Mouse (Mus musculus): ENCODE measurements around the gene Myo1d. TPM values are rescaled to one million over a fixed set of nuclear protein-coding genes. Genes with fewer than 3 reads are reported as not detected.

The Myo1d gene
- polyA plus RNA-seq, 1 experiment from 2014 or later, result 2.8 TPM

- 95% methylated on average over 4 of the region's 4 CpGs for WGBS
- no peaks in the 10 kb centered on the region for H3K36me3 ChIP-seq (replicated peaks)
- H3K4me1 ChIP-seq, result peaks cover 2% of the 10 kb centered on the region; the same call in 1 of the 2 replicates
- H3K4me2 ChIP-seq, result no peak overlapping the region
- no peak overlapping the region for H3K9ac ChIP-seq
- H3K27ac ChIP-seq, result no peak overlapping the region
- no peak for ATAC-seq (ENCODE audit: low FRiP score)
- H3K27me3 ChIP-seq, result peaks cover 45% of the 10 kb centered on the region
- no peaks in the 10 kb centered on the region for H3K9me3 ChIP-seq
- no peak overlapping the region for H3K4me3 ChIP-seq (replicated peaks)
Observed at GRCm38 (mm10) chr11:80628581-80628980, 151.2 kb downstream of the Myo1d start.

- H3K4me1 ChIP-seq, result peaks cover 21% of the 10 kb centered on the region
- peak; percentile 82 for ATAC-seq (ENCODE audit: low FRiP score)
- 7% methylated on average over 7 of the region's 7 CpGs for WGBS
- no peaks in the 10 kb centered on the region for H3K36me3 ChIP-seq (replicated peaks)
- peak overlapping the region; percentile 42 for H3K4me2 ChIP-seq
- H3K27ac ChIP-seq, result peak overlapping the region; percentile 94
- peaks cover 54% of the 10 kb centered on the region for H3K27me3 ChIP-seq
- H3K9ac ChIP-seq, result no peak overlapping the region
- H3K4me3 ChIP-seq (replicated peaks), result peak overlapping the region; percentile 3; the same call in 1 of the 2 replicates
- no peaks in the 10 kb centered on the region for H3K9me3 ChIP-seq
Observed at GRCm38 (mm10) chr11:80623038-80623380, 156.8 kb downstream of the Myo1d start.

GRCm38 (mm10) chr11:80622233-80623037 is 157.4 kb downstream of the Myo1d start:
- peak overlapping the region; percentile 3 for H3K4me3 ChIP-seq (replicated peaks)
- no peaks in the 10 kb centered on the region for H3K9me3 ChIP-seq
- 4% methylated on average over 11 of the region's 11 CpGs for WGBS
- peak overlapping the region; percentile 94 for H3K27ac ChIP-seq
- peak; percentile 92 for ATAC-seq (ENCODE audit: low FRiP score)
- 0 out of 2 replicates have a peak overlapping the region, but pooled peaks have one; percentile 30 for H3K9ac ChIP-seq
- H3K27me3 ChIP-seq, result peaks cover 52% of the 10 kb centered on the region
- H3K4me2 ChIP-seq, result peak overlapping the region; percentile 42
- peaks cover 21% of the 10 kb centered on the region for H3K4me1 ChIP-seq
- no peaks in the 10 kb centered on the region for H3K36me3 ChIP-seq (replicated peaks)

GRCm38 (mm10) chr11:80614949-80615725 is 164.7 kb downstream of the Myo1d start:
- Histone ChIP-seq H3K27ac (peak overlapping the region; percentile 56; the same call in 1 of the 2 replicates), H3K9me3 (no peaks in the 10 kb centered on the region), H3K4me2 (no peak overlapping the region), H3K4me1 (peaks cover 11% of the 10 kb centered on the region), H3K27me3 (peaks cover 45% of the 10 kb centered on the region), H3K4me3 (replicated peaks) (no peak overlapping the region), H3K9ac (no peak overlapping the region), H3K36me3 (replicated peaks) (no peaks in the 10 kb centered on the region)
- 56% methylated on average over 6 of the region's 6 CpGs for WGBS
- no peak for ATAC-seq (ENCODE audit: low FRiP score)

- no peak overlapping the region for H3K4me3 ChIP-seq (replicated peaks)
- no peaks in the 10 kb centered on the region for H3K36me3 ChIP-seq (replicated peaks)
- H3K9ac ChIP-seq, result no peak overlapping the region
- H3K27ac ChIP-seq, result no peak overlapping the region
- H3K4me2 ChIP-seq, result no peak overlapping the region
- peaks cover 11% of the 10 kb centered on the region for H3K4me1 ChIP-seq
- no peaks in the 10 kb centered on the region for H3K9me3 ChIP-seq
- peaks cover 39% of the 10 kb centered on the region for H3K27me3 ChIP-seq
- 35% methylated on average over 5 of the region's 5 CpGs for WGBS
- ATAC-seq (ENCODE audit: low FRiP score), result no peak
Observed at GRCm38 (mm10) chr11:80614418-80614817, 165.4 kb downstream of the Myo1d start.

GRCm38 (mm10) chr11:80613534-80613933 is 166.3 kb downstream of the Myo1d start:
- ATAC-seq (ENCODE audit: low FRiP score), result no peak

GRCm38 (mm10) chr11:80602707-80603441 is 177.0 kb downstream of the Myo1d start:
- Histone ChIP-seq H3K4me1 (peaks cover 23% of the 10 kb centered on the region), H3K27me3 (peaks cover 39% of the 10 kb centered on the region), H3K9ac (peak overlapping the region; percentile 49), H3K4me2 (peak overlapping the region; percentile 62), H3K4me3 (replicated peaks) (peak overlapping the region; percentile 34), H3K36me3 (replicated peaks) (no peaks in the 10 kb centered on the region), H3K9me3 (no peaks in the 10 kb centered on the region), H3K27ac (peak overlapping the region; percentile 89)
- under 1% methylated on average over 24 of the region's 24 CpGs for WGBS
- peak; percentile 86 for ATAC-seq (ENCODE audit: low FRiP score)

More at GRCm38 (mm10) chr11:80613534-80613933, 166.3 kb downstream of the Myo1d start:
- Histone ChIP-seq H3K9me3 (no peaks in the 10 kb centered on the region), H3K27me3 (peaks cover 36% of the 10 kb centered on the region), H3K4me3 (replicated peaks) (no peak overlapping the region), H3K36me3 (replicated peaks) (no peaks in the 10 kb centered on the region), H3K9ac (no peak overlapping the region), H3K4me2 (no peak overlapping the region), H3K4me1 (peaks cover 11% of the 10 kb centered on the region), H3K27ac (no peak overlapping the region)
- WGBS, result 16% methylated on average over 6 of the region's 6 CpGs

- no peaks in the 10 kb centered on the region for H3K36me3 ChIP-seq (replicated peaks)
- peak overlapping the region; percentile 89 for H3K27ac ChIP-seq
- peaks cover 21% of the 10 kb centered on the region for H3K4me1 ChIP-seq
- H3K9me3 ChIP-seq, result no peaks in the 10 kb centered on the region
- no peak for ATAC-seq (ENCODE audit: low FRiP score)
- peak overlapping the region; percentile 62 for H3K4me2 ChIP-seq
- H3K9ac ChIP-seq, result no peak overlapping the region
- 21% methylated on average over 8 of the region's 8 CpGs for whole genome bisulfite sequencing
- H3K4me3 ChIP-seq (replicated peaks), result no peak overlapping the region
- H3K27me3 ChIP-seq, result peaks cover 42% of the 10 kb centered on the region
Observed at GRCm38 (mm10) chr11:80602041-80602458, 177.8 kb downstream of the Myo1d start.

- Histone ChIP-seq H3K4me2 (no peak overlapping the region), H3K9me3 (no peaks in the 10 kb centered on the region), H3K27ac (no peak overlapping the region), H3K27me3 (peaks cover 42% of the 10 kb centered on the region), H3K4me1 (peaks cover 21% of the 10 kb centered on the region), H3K4me3 (replicated peaks) (no peak overlapping the region), H3K9ac (no peak overlapping the region), H3K36me3 (replicated peaks) (no peaks in the 10 kb centered on the region)
- 79% methylated on average over 20 of the region's 20 CpGs for WGBS
- ATAC-seq (ENCODE audit: low FRiP score), result no peak
Observed at GRCm38 (mm10) chr11:80601040-80601864, 178.6 kb downstream of the Myo1d start.

GRCm38 (mm10) chr11:80595482-80595881 is 184.3 kb downstream of the Myo1d start:
- no peak for ATAC-seq (ENCODE audit: low FRiP score)

GRCm38 (mm10) chr11:80589387-80589786 is 190.4 kb downstream of the Myo1d start:
- 62% methylated on average over 5 of the region's 5 CpGs for WGBS
- H3K4me2 ChIP-seq, result no peak overlapping the region

More at GRCm38 (mm10) chr11:80595482-80595881, 184.3 kb downstream of the Myo1d start:
- 67% methylated on average over 1 of the region's 1 CpGs for WGBS
- Histone ChIP-seq H3K36me3 (replicated peaks) (no peaks in the 10 kb centered on the region), H3K27me3 (peaks cover 9% of the 10 kb centered on the region; the same call in 1 of the 2 replicates), H3K9ac (no peak overlapping the region), H3K4me2 (no peak overlapping the region), H3K27ac (no peak overlapping the region), H3K4me1 (0 out of 2 replicates have a peak, but pooled peaks cover under 1% of the 10 kb centered on the region), H3K9me3 (no peaks in the 10 kb centered on the region), H3K4me3 (replicated peaks) (no peak overlapping the region)

More at GRCm38 (mm10) chr11:80589387-80589786, 190.4 kb downstream of the Myo1d start:
- H3K4me3 ChIP-seq (replicated peaks), result no peak overlapping the region
- H3K27me3 ChIP-seq, result peaks cover 8% of the 10 kb centered on the region
- no peak for ATAC-seq (ENCODE audit: low FRiP score)
- H3K9me3 ChIP-seq, result no peaks in the 10 kb centered on the region
- no peaks in the 10 kb centered on the region for H3K36me3 ChIP-seq (replicated peaks)
- peaks cover 14% of the 10 kb centered on the region for H3K4me1 ChIP-seq
- H3K9ac ChIP-seq, result no peak overlapping the region
- H3K27ac ChIP-seq, result no peak overlapping the region

Data from forebrain, embryonic 12.5 days (tissue).